Mouse (Mus musculus): ENCODE data around the gene Gm17545. TPM values are rescaled to one million over a fixed set of nuclear protein-coding genes. Genes with fewer than 3 reads are reported as not detected.

Gene Gm17545
- total RNA-seq, 2 experiments from 2014 or later, result not detected

DNA sequence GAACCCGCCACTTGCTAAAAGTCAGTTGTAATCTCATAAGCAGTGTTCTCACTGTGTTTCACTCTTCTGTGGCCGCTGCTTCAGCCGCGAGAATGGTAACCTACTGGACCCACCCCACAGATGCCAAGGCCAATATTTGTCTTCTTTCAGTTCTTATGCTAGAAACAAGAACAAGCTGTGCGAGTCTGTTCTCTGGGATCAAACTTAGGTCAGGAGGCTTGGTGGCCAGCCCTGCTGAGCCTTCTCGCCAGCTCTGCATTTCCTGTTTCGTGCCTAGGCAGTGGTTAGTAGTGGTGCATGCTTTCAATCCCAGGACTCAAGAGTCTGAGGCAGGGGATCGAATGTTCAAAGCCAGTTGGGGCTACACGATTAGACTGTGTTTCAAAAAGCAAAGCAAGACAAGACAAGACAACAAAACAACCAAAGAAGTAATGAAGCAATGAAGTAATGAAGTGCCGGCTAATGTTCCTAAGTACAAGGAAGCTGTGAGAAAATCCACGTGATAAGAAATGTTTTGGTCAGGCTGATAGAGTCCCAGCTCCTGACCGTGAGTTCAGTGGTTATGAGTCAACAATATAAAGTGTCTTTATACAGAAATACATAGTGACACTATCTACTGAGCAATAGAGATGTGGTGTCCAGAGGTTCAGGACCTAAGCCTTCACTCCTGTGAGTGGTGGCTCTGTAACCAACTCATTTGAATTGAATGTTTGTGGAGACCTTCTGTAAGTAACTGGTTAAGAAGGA lies 30.6 kb downstream of the Gm17545 start:
- ATAC-seq (replicated peaks; ENCODE audit: low FRiP score, poor library complexity, severe bottlenecking), result no peak

DNA sequence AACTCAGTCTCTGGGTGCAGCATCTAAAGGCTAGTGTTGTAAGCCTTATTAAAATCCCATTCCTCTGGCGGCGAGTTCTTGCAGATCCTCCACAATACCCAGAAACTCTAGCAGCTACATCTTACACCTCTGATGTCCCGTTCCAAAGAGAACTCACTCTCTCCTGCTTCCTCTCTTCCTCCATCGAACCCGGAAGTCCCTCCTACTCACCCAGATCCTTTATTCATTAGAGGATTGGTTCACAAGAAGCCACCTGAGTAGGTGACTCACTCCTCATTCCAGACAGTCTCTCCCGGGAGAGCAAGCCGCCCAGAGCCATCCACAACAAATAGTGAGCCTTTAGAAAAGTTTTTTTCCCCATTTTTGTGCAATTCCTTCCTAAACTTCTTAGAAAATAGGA lies 32.1 kb downstream of the Gm17545 start:
- ATAC-seq (replicated peaks; ENCODE audit: low FRiP score, poor library complexity, severe bottlenecking), result no peak

DNA sequence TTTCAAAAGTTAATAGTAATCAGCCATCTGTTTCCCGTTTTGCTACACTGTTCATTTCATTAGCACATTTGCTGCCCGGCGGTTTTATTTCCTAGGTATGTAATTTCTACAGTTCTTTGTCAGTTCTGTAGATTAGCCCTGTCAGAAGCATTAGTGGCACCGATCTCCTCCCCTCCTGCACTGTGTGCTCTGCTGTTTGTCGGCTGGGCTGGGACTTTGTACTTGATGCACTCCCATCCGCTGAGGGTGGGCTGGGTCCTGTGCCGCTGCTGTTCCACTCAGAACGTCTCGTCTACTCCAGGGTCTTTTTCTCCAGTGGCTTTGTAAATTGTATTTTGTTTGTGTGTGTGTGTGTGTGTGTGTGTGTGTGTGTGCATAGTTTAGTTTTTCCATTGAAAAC lies 34.9 kb downstream of the Gm17545 start:
- ATAC-seq (replicated peaks; ENCODE audit: low FRiP score, poor library complexity, severe bottlenecking), result no peak

DNA sequence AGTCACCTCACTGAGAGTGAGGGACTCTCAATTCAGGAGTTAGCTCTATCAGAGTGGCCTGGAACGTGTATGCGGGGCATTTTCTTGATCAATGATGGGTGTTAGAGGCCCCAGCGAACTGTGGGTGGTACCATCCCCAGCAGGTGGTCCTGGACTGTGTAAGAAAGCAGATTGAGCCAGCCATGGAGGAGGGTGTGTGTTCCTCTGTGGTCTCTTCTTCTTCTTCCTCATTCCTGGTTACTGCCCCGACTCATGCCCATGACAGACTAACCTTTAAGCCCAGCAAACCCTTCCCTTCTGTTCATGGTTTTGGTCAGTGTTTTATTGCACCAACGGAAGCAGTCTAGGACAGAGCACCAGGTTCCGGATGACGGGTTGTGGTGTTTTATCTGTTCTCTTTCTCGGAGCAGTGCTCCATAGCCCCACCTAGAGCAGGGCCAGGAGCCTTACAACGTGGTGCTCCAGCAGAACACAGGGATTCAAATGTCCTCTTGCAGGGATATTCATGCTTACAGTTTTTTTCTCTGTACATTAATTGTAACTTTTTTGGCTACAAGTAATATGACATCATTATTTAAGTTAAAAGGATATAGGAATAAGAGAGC lies 40.2 kb downstream of the Gm17545 start:
- ATAC-seq (replicated peaks; ENCODE audit: low FRiP score, poor library complexity, severe bottlenecking), result no peak

DNA sequence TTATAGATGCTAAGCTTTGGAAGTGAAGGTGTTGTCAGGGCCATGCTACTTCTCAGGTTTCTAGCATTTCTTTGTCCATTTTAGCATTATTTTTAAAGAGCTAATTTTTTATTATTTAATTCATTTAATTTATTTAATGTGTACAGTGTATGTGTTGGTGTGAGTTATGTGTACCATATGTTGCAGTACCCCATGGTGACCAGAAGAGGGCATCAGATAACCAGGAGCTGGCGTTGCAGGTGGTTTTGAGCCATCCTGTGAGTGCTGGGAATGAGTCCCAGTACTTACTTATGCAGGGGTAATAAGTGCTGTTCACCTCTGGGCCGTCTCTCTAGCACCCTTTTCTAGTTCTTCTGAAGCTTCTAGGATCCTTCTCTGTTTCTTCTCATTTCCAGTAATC lies 41.0 kb downstream of the Gm17545 start:
- ATAC-seq (replicated peaks; ENCODE audit: low FRiP score, poor library complexity, severe bottlenecking), result no peak

DNA sequence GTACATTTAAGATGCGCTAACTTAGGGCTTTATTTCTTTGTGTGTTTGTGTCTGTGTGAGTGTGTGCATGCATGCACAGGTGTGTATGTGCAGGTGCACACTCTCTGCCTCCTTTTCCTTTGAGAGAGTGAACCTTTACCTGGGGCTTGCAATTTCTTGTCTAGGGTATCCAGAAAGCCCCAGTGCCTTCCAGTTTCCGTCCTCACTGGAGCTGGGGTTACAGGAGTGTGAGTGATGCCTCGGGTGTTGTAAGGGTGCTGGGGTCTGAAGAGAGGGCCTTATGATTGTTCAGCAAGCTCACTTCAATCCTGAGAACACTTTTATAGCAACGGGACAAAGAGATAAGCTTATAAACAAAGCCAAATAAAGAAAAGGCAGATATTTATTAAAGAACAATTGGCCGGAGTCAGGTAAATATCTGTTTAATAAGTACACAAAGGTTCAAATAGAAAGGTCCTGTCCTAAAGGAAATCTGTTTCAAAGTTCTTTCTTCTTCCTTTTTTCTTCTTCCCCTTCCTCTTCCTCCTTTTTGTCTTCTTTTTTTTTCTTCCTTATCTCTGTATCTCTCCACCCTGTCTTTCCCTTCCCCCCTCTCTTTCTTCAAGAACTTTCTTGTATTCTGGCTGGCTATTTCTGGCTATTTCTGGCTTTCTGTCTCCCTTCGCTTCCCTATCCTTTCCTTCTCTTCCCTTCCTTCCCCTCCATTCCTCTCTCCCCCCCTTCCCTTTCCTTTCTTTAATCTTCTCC lies 43.1 kb downstream of the Gm17545 start:
- ATAC-seq (replicated peaks; ENCODE audit: low FRiP score, poor library complexity, severe bottlenecking), result no peak

DNA sequence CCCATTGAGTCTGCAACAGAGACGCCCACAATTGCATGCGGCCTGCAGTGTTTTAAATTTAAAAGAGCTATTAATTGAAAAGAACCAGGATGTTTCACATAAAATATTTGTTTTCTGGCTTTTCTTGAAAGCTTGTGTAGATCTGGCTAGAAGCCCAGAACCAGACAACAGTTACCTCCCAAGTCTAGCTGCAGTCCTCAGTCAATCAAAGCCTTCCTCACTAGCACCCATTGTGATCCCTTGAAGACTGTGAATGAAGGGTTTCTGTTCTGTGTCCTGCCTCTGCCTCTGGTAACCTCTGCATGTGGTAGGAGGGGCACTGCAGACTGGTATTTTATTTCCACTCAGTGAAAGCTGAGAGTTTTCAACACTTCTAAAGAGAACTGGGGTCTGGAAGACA lies 48.9 kb downstream of the Gm17545 start:
- no peak for ATAC-seq (replicated peaks; ENCODE audit: low FRiP score, poor library complexity, severe bottlenecking)

DNA sequence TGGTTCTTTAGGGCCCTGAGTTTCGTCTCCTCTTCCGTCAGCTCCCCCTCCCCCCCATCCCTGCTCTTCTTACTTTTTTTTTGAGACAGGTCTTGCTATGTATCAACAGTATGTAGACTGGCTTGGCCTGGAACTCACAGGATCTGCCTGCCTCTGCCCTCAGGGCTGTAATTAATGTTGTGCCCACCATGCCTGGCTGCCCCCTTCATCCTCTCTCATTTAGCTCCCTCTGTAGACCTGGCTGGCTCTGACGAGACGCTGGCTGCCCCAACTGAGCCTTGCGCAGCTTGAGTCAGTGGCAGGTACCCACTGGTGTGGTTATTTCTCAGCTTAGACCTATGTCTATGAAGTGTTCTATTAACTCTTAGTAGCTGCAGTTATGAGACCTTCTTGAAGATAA lies 49.5 kb downstream of the Gm17545 start:
- no peak for ATAC-seq (replicated peaks; ENCODE audit: low FRiP score, poor library complexity, severe bottlenecking)

DNA sequence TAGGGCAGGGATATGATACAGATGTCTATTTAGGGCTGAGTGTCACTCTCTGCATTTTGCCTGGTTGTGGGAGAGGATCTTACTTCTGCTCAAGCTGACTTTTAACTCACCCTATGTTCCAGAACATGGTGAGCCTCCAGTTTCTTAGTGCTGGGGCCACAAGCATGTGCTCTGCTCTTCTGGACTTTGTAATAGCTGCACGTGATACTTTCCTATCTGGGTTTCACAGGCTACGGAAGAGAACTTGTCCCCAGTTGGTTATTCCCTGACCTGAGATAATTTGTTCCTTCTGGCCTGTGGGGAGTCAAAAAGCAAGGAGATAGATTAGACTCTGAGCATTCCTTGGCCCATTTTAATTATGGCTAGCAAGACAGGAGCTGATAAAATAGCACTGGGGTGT lies 51.5 kb downstream of the Gm17545 start:
- no peak for ATAC-seq (replicated peaks; ENCODE audit: low FRiP score, poor library complexity, severe bottlenecking)

Other genes starting within 250 kb of the Gm17545 start
- gene Zfp809, start 228.6 kb upstream of the Gm17545 start, total RNA-seq (2015; ENCODE audit: low replicate concordance), result 12.3 and 15.5 TPM in 2 replicates
- 14.1 and 20.1 TPM in 2 replicates for gene Zfp809, start 228.6 kb upstream of the Gm17545 start, total RNA-seq (2017; ENCODE audit: low replicate concordance)
- gene Zfp599, start 194.4 kb upstream of the Gm17545 start, total RNA-seq (2015; ENCODE audit: low replicate concordance), result 0.36 TPM in 1 of 2 replicates, not detected in the other
- gene Zfp599, start 194.4 kb upstream of the Gm17545 start, total RNA-seq (2017; ENCODE audit: low replicate concordance), result 0.77 and 1.1 TPM in 2 replicates
- gene Zfp810, start 146.6 kb upstream of the Gm17545 start, total RNA-seq (2015; ENCODE audit: low replicate concordance), result 2.1 and 4.3 TPM in 2 replicates
- 0.64 and 4.5 TPM in 2 replicates for gene Zfp810, start 146.6 kb upstream of the Gm17545 start, total RNA-seq (2017; ENCODE audit: low replicate concordance)
- 461 and 582 TPM in 2 replicates for gene Anln, start 65.1 kb upstream of the Gm17545 start, total RNA-seq (2015; ENCODE audit: low replicate concordance)
- gene Anln, start 65.1 kb upstream of the Gm17545 start, total RNA-seq (2017; ENCODE audit: low replicate concordance), result 576 and 591 TPM in 2 replicates
- gene 9530077C05Rik, start 42.8 kb upstream of the Gm17545 start, total RNA-seq (2015; ENCODE audit: low replicate concordance), result 4.7 and 31.4 TPM in 2 replicates
- 5.1 and 6.7 TPM in 2 replicates for gene 9530077C05Rik, start 42.8 kb upstream of the Gm17545 start, total RNA-seq (2017; ENCODE audit: low replicate concordance)
- 41.8 and 71.3 TPM in 2 replicates for gene Rp9, start 15.5 kb downstream of the Gm17545 start, total RNA-seq (2015; ENCODE audit: low replicate concordance)
- 16.9 and 65.2 TPM in 2 replicates for gene Rp9, start 15.5 kb downstream of the Gm17545 start, total RNA-seq (2017; ENCODE audit: low replicate concordance)
- gene Bbs9, start 21.4 kb downstream of the Gm17545 start, total RNA-seq (2015; ENCODE audit: low replicate concordance), result 6.7 and 14.4 TPM in 2 replicates
- 7.2 and 9.8 TPM in 2 replicates for gene Bbs9, start 21.4 kb downstream of the Gm17545 start, total RNA-seq (2017; ENCODE audit: low replicate concordance)

Measured in erythroid progenitor cell, adult 5-6 weeks (primary cell).